Mouse (Mus musculus): ENCODE results near the gene Map7. TPM values are rescaled to one million over a fixed set of nuclear protein-coding genes. Genes with fewer than 3 reads are reported as not detected.
A peak's percentile ranks its signal among the peaks of the same experiment; 100 is the strongest.

Gene Map7
- polyA plus RNA-seq, 1 experiment from 2014 or later: 17.8 TPM

GRCm38 (mm10) chr10:20281456-20281855 lies 133.2 kb downstream of the Map7 start:
- ATAC-seq (ENCODE audit: low read depth): no peak
- no peaks in the 10 kb centered on the region for H3K36me3 ChIP-seq
- H3K4me2 ChIP-seq: no peak overlapping the region
- no peaks in the 10 kb centered on the region for H3K9me3 ChIP-seq
- peaks cover 18% of the 10 kb centered on the region for H3K4me1 ChIP-seq (replicated peaks)
- H3K4me3 ChIP-seq: no peak overlapping the region
- H3K27me3 ChIP-seq: no peaks in the 10 kb centered on the region
- H3K9ac ChIP-seq: no peak overlapping the region
- WGBS: 65% methylated on average over 2 of the region's 2 CpGs
- no peak overlapping the region for H3K27ac ChIP-seq (replicated peaks)

DNA sequence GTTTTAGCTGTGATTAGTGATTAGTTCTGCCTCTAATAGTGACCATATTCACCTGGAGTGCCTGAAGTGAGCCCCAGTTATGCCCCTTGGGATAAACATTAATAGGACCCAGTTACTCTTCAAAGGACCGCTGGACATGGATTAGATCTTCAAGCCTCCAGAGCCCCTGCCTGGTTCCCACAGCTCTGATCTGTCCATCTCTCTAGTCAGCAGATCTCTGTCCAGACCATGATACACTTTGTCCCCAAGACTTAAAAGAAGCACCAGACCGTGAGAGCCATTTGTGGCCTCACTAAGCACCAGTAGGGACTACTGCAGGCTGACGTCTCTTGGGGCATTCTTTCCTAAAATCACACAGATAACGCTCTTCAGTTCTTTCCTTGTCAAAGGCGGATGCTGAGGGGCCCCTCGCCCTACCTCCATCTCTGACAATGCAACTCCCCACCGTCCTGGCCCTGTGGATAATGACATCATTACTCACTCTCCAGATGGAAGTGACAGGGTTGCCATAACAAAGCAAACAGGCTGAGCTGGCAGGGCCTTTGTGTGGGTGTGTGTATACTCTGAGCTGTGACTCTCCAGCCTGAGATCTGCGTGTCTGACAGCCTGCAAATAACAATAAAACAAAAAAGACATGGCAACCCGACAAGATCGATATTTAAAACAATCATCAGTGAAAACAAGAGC lies 137.2 kb downstream of the Map7 start:
- peak overlapping the region; percentile 34 for H3K4me2 ChIP-seq
- 7% methylated on average over 10 of the region's 10 CpGs for whole genome bisulfite sequencing
- no peaks in the 10 kb centered on the region for H3K36me3 ChIP-seq
- peak overlapping the region; percentile 86 for H3K27ac ChIP-seq (replicated peaks)
- no peaks in the 10 kb centered on the region for H3K9me3 ChIP-seq
- no peak overlapping the region for H3K4me3 ChIP-seq
- peaks cover 29% of the 10 kb centered on the region for H3K4me1 ChIP-seq (replicated peaks)
- peak; percentile 87 for ATAC-seq (ENCODE audit: low read depth)
- H3K9ac ChIP-seq: peak overlapping the region; percentile 56
- H3K27me3 ChIP-seq: no peaks in the 10 kb centered on the region

GRCm38 (mm10) chr10:20285994-20286836 lies 137.9 kb downstream of the Map7 start:
- peak overlapping the region; percentile 56 for H3K9ac ChIP-seq
- no peaks in the 10 kb centered on the region for H3K9me3 ChIP-seq
- H3K27ac ChIP-seq (replicated peaks): peak overlapping the region; percentile 86
- H3K27me3 ChIP-seq: no peaks in the 10 kb centered on the region
- peaks cover 34% of the 10 kb centered on the region for H3K4me1 ChIP-seq (replicated peaks)
- ATAC-seq (ENCODE audit: low read depth): peak; percentile 62
- WGBS: 14% methylated on average over 15 of the region's 15 CpGs
- peak overlapping the region; percentile 34 for H3K4me2 ChIP-seq
- H3K4me3 ChIP-seq: no peak overlapping the region
- no peaks in the 10 kb centered on the region for H3K36me3 ChIP-seq

DNA sequence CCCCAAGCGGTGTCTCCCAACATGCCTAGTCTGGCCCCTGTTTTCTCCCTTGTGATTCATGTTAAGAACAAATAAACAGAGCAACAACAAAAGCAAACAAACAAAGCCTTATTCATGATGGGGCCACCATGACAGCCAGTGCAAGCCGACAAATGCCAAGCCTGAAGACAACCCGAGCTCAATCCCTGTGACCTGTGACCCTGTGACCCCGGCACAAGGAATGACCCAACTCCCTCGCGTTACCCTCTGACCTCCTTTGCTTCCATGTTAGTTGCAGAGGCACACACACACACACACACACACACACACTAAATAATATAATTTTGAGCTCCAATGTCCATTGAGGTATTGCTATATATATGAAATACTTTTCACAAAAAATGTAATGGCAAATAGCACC lies 139.1 kb downstream of the Map7 start:
- 0 out of 2 replicates have a peak overlapping the region, but pooled peaks have one; percentile 34 for H3K4me2 ChIP-seq
- WGBS: 22% methylated on average over 6 of the region's 6 CpGs
- H3K27ac ChIP-seq (replicated peaks): peak overlapping the region; percentile 86
- H3K9ac ChIP-seq: no peak overlapping the region
- no peak overlapping the region for H3K4me3 ChIP-seq
- no peaks in the 10 kb centered on the region for H3K36me3 ChIP-seq
- peaks cover 34% of the 10 kb centered on the region for H3K4me1 ChIP-seq (replicated peaks)
- ATAC-seq (ENCODE audit: low read depth): no peak
- H3K27me3 ChIP-seq: no peaks in the 10 kb centered on the region
- no peaks in the 10 kb centered on the region for H3K9me3 ChIP-seq

DNA sequence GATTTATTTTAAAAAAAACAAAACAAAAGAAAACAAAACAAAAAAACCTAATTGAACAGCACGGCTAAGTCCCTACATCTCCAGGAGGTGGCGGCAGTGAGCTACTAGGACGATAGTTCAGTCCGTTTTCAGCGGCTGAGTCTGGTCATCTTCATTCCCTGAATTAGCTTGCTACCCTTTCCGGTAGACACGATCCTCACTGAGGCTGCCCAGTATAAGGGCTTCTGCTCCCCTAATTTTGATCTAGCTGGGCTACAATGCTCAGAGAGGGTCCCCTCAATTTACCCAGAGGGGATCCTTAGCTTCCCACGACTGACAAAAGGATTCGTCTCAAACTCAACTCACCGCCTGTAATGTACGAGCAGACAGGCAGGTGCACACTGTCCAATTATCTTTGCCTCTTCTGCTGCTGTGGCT lies 142.2 kb downstream of the Map7 start:
- peak; percentile 40 for ATAC-seq (ENCODE audit: low read depth)
- Histone ChIP-seq H3K27ac (replicated peaks) (peak overlapping the region; percentile 30), H3K4me3 (peak overlapping the region; percentile 24)

DNA sequence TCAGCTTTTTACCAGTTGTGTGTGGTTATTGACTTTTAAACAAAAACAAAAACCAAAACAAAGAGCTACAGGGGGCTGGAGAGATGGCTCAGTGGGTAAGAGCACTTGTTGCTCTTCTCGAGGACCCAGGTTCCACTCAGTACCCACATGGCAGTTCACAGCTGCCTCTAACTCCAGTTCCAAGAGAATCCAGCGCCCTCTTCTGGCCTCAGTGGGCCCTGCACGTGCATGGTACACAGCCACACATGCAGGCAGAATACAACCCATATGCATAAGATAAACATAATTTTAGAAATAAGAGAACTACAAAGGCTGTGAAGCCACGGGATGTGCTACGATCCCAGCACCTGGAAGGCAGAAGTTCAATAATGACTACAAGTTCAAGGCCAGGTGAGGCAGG lies 147.7 kb downstream of the Map7 start:
- Histone ChIP-seq H3K4me2 (no peak overlapping the region), H3K4me3 (no peak overlapping the region), H3K9ac (no peak overlapping the region), H3K27me3 (no peaks in the 10 kb centered on the region), H3K36me3 (no peaks in the 10 kb centered on the region), H3K4me1 (replicated peaks) (0 out of 2 replicates have a peak, but pooled peaks cover 3% of the 10 kb centered on the region), H3K27ac (replicated peaks) (no peak overlapping the region), H3K9me3 (no peaks in the 10 kb centered on the region)
- no peak for ATAC-seq (ENCODE audit: low read depth)
- WGBS: 69% methylated on average over 5 of the region's 5 CpGs

More for the DNA sequence above, 142.2 kb downstream of the Map7 start:
- peak overlapping the region; percentile 62 for H3K9ac ChIP-seq
- H3K4me2 ChIP-seq: peak overlapping the region; percentile 51
- no peaks in the 10 kb centered on the region for H3K9me3 ChIP-seq
- H3K4me1 ChIP-seq (replicated peaks): peaks cover 26% of the 10 kb centered on the region
- 10% methylated on average over 11 of the region's 11 CpGs for WGBS
- no peaks in the 10 kb centered on the region for H3K27me3 ChIP-seq
- no peaks in the 10 kb centered on the region for H3K36me3 ChIP-seq

- 56% methylated on average over 3 of the region's 3 CpGs for WGBS
- Histone ChIP-seq H3K27ac (replicated peaks) (no peak overlapping the region), H3K9ac (no peak overlapping the region), H3K27me3 (no peaks in the 10 kb centered on the region), H3K4me1 (replicated peaks) (0 out of 2 replicates have a peak, but pooled peaks cover 3% of the 10 kb centered on the region), H3K9me3 (no peaks in the 10 kb centered on the region), H3K4me2 (no peak overlapping the region), H3K4me3 (no peak overlapping the region), H3K36me3 (no peaks in the 10 kb centered on the region)
- ATAC-seq (ENCODE audit: low read depth): no peak
These were observed 150.1 kb downstream of the Map7 start for GRCm38 (mm10) chr10:20298152-20298920.

- Histone ChIP-seq H3K27ac (replicated peaks) (no peak overlapping the region), H3K4me2 (no peak overlapping the region), H3K9ac (no peak overlapping the region), H3K27me3 (no peaks in the 10 kb centered on the region), H3K9me3 (no peaks in the 10 kb centered on the region), H3K4me1 (replicated peaks) (0 out of 2 replicates have a peak, but pooled peaks cover 3% of the 10 kb centered on the region), H3K36me3 (no peaks in the 10 kb centered on the region), H3K4me3 (no peak overlapping the region)
- ATAC-seq (ENCODE audit: low read depth): no peak
- 76% methylated on average over 5 of the region's 5 CpGs for WGBS
These were observed 150.8 kb downstream of the Map7 start for GRCm38 (mm10) chr10:20299114-20299513.

- Histone ChIP-seq H3K27me3 (no peaks in the 10 kb centered on the region), H3K4me1 (replicated peaks) (peaks cover 30% of the 10 kb centered on the region), H3K36me3 (no peaks in the 10 kb centered on the region), H3K4me2 (peak overlapping the region; percentile 73), H3K27ac (replicated peaks) (peak overlapping the region; percentile 100), H3K4me3 (peak overlapping the region; percentile 76), H3K9me3 (no peaks in the 10 kb centered on the region), H3K9ac (peak overlapping the region; percentile 93)
- WGBS: 20% methylated on average over 11 of the region's 11 CpGs
- ATAC-seq (ENCODE audit: low read depth): peak; percentile 1; the same call in 1 of the 2 replicates
These were observed 162.9 kb downstream of the Map7 start for GRCm38 (mm10) chr10:20310969-20311769.

DNA sequence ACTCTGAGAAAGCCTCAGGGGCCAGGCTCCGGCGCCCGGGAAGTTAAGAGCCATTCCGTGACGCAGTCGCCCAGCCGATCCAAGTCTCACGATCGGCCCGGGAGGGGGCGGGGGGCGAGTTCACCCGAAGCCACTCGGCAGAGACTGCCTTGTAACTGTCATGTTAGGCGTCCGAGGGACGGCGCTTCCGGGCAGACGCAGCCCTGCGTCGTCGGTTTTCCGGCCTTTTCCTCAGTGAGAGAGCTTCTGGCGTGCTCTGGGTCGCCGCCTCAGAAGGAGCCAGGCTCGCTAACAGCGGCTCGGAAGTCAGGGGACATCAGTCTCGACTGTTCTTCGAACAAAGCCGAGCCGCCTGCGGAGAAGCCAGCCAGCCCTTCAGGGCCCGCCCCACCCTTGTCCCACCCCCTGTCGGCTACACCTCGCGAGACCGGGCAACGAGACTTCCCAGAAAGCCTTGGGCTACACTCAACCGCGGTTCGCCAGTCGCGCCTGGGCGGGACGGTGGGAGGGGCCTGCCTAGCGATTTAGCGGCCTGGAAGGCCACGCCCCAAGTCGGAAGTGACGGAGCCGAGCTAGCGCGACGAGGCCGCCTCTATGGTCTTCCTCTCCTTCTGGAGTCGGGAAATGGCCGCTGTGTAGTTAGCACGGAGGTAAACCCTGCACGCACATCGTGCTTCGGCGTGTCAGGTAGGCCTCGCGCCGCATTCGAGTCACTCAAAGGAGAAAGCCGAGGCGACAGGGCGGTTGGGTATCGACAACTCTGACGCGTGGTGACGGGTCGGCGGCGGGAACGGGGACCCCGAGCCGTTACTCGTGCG lies 163.9 kb downstream of the Map7 start, which contains the start of gene Bclaf1:
Gene Bclaf1 (plus strand): TSS at position 552 of the 818 bp plus-strand sequence.
- Histone ChIP-seq H3K36me3 (no peaks in the 10 kb centered on the region), H3K4me2 (peak within 1 kb of the TSS; percentile 73), H3K27ac (replicated peaks) (peak within 1 kb of the TSS; percentile 100), H3K9ac (peak within 1 kb of the TSS; percentile 93), H3K27me3 (no peaks in the 10 kb centered on the region), H3K4me3 (peak within 1 kb of the TSS; percentile 76), H3K9me3 (no peaks in the 10 kb centered on the region), H3K4me1 (replicated peaks) (peaks cover 33% of the 10 kb centered on the region)
- ATAC-seq (ENCODE audit: low read depth): peak; percentile 99
- WGBS: under 1% methylated on average over 83 of the region's 84 CpGs
